Mouse (Mus musculus): ENCODE results near the gene Tmeff2. TPM values are rescaled to one million over a fixed set of nuclear protein-coding genes. Genes with fewer than 3 reads are reported as not detected.
"Not testable (repeated sequence)": the region's sequence is repeated elsewhere in the genome, so short reads cannot be mapped to it uniquely, and the experiment has no call there.

The Tmeff2 gene
- total RNA-seq (2021) (under 1 TPM; 0.34 to 0.52 TPM), polyA plus RNA-seq (2012; rRNA removed) (0.68 and 0.70 TPM in 2 replicates)
- long read RNA-seq, partial matches to known transcripts = 0 of 1 reads
- long read RNA-seq, other reads (novel, unspliced or antisense) = 1 of 1 reads

GRCm38 (mm10) chr1:50900386-50900785 is at the start of gene Tmeff2:
Gene Tmeff2 (plus strand): TSS chr1:50900647.
- H3K4me1 ChIP-seq (ENCODE audit: control insufficient read depth, insufficient read depth, low read length); H3K27ac ChIP-seq; H3K4me3 ChIP-seq; H3K79me2 ChIP-seq (replicated peaks; ENCODE audit: control insufficient read depth, insufficient read depth, low read length); H3K9ac ChIP-seq (ENCODE audit: low read depth, low read length); H3K27me3 ChIP-seq (ENCODE audit: control insufficient read depth, insufficient read depth, low read length); H3K36me3 ChIP-seq (ENCODE audit: control insufficient read depth, insufficient read depth, low read length); DNase-seq; intact Hi-C loops (cut with DNase I): not testable (repeated sequence)
- WGBS = 85% methylated on average over 9 of the region's 9 CpGs

- H3K4me1 ChIP-seq (ENCODE audit: control insufficient read depth, insufficient read depth, low read length) = no peaks in the 10 kb centered on the region
- no peaks in the 10 kb centered on the region for H3K36me3 ChIP-seq (ENCODE audit: control insufficient read depth, insufficient read depth, low read length)
- H3K79me2 ChIP-seq (replicated peaks; ENCODE audit: control insufficient read depth, insufficient read depth, low read length) = no peaks in the 10 kb centered on the region
- H3K27me3 ChIP-seq (ENCODE audit: control insufficient read depth, insufficient read depth, low read length) = no peaks in the 10 kb centered on the region
- no peak overlapping the region for H3K9ac ChIP-seq (ENCODE audit: low read depth, low read length)
- WGBS = 86% methylated on average over 2 of the region's 2 CpGs
- H3K4me3 ChIP-seq = no peak overlapping the region
- no peak overlapping the region for H3K27ac ChIP-seq
- intact Hi-C loops (cut with DNase I) = no loop called here
- no peak for TF ChIP-seq POLR2A (IDR thresholded peaks at IDR 0.05; ENCODE audit: insufficient read depth, low read depth, low read length)
- no peak for TF ChIP-seq EP300 (IDR thresholded peaks at IDR 0.05; ENCODE audit: insufficient read depth, low read depth, low read length)
- TF ChIP-seq CTCF (IDR thresholded peaks at IDR 0.05) = no peak
- DNase-seq = no peak
Observed at GRCm38 (mm10) chr1:50861515-50861914, 38.9 kb upstream of the Tmeff2 start.

- no peak overlapping the region for H3K9ac ChIP-seq (ENCODE audit: low read depth, low read length)
- H3K27ac ChIP-seq = no peak overlapping the region
- 77% methylated on average over 6 of the region's 6 CpGs for WGBS
- TF ChIP-seq POLR2A (IDR thresholded peaks at IDR 0.05; ENCODE audit: insufficient read depth, low read depth, low read length) (no peak), EP300 (IDR thresholded peaks at IDR 0.05; ENCODE audit: insufficient read depth, low read depth, low read length) (no peak), CTCF (IDR thresholded peaks at IDR 0.05) (no peak)
- H3K27me3 ChIP-seq (ENCODE audit: control insufficient read depth, insufficient read depth, low read length) = no peaks in the 10 kb centered on the region
- intact Hi-C loops (cut with DNase I) = no loop called here
- DNase-seq = no peak
- no peaks in the 10 kb centered on the region for H3K79me2 ChIP-seq (replicated peaks; ENCODE audit: control insufficient read depth, insufficient read depth, low read length)
- H3K4me3 ChIP-seq = no peak overlapping the region
- H3K36me3 ChIP-seq (ENCODE audit: control insufficient read depth, insufficient read depth, low read length) = no peaks in the 10 kb centered on the region
- no peaks in the 10 kb centered on the region for H3K4me1 ChIP-seq (ENCODE audit: control insufficient read depth, insufficient read depth, low read length)
Observed at GRCm38 (mm10) chr1:50897696-50898095, 2.8 kb upstream of the Tmeff2 start.

GRCm38 (mm10) chr1:50924838-50925355 is 24.4 kb downstream of the Tmeff2 start:
- H3K36me3 ChIP-seq (ENCODE audit: control insufficient read depth, insufficient read depth, low read length) = no peaks in the 10 kb centered on the region
- peaks cover 2% of the 10 kb centered on the region; the same call in 1 of the 2 replicates for H3K4me1 ChIP-seq (ENCODE audit: control insufficient read depth, insufficient read depth, low read length)
- H3K27ac ChIP-seq = no peak overlapping the region
- WGBS = 56% methylated on average over 5 of the region's 5 CpGs
- no peak overlapping the region for H3K4me3 ChIP-seq
- peaks cover 9% of the 10 kb centered on the region for H3K27me3 ChIP-seq (ENCODE audit: control insufficient read depth, insufficient read depth, low read length)
- H3K79me2 ChIP-seq (replicated peaks; ENCODE audit: control insufficient read depth, insufficient read depth, low read length) = no peaks in the 10 kb centered on the region
- intact Hi-C loops (cut with DNase I) = no loop called here
- no peak for DNase-seq
- TF ChIP-seq CTCF (IDR thresholded peaks at IDR 0.05) (no peak), POLR2A (IDR thresholded peaks at IDR 0.05; ENCODE audit: insufficient read depth, low read depth, low read length) (no peak), EP300 (IDR thresholded peaks at IDR 0.05; ENCODE audit: insufficient read depth, low read depth, low read length) (no peak)
- no peak overlapping the region for H3K9ac ChIP-seq (ENCODE audit: low read depth, low read length)

- H3K4me1 ChIP-seq (ENCODE audit: control insufficient read depth, insufficient read depth, low read length) = peaks cover 2% of the 10 kb centered on the region; the same call in 1 of the 2 replicates
- no peak for TF ChIP-seq CTCF (IDR thresholded peaks at IDR 0.05)
- TF ChIP-seq POLR2A (IDR thresholded peaks at IDR 0.05; ENCODE audit: insufficient read depth, low read depth, low read length) = no peak
- no peak for TF ChIP-seq EP300 (IDR thresholded peaks at IDR 0.05; ENCODE audit: insufficient read depth, low read depth, low read length)
- H3K4me3 ChIP-seq = no peak overlapping the region
- H3K27ac ChIP-seq = no peak overlapping the region
- DNase-seq = no peak
- H3K9ac ChIP-seq (ENCODE audit: low read depth, low read length) = no peak overlapping the region
- intact Hi-C loops (cut with DNase I) = no loop called here
- no peaks in the 10 kb centered on the region for H3K36me3 ChIP-seq (ENCODE audit: control insufficient read depth, insufficient read depth, low read length)
- H3K27me3 ChIP-seq (ENCODE audit: control insufficient read depth, insufficient read depth, low read length) = peaks cover 9% of the 10 kb centered on the region
- H3K79me2 ChIP-seq (replicated peaks; ENCODE audit: control insufficient read depth, insufficient read depth, low read length) = no peaks in the 10 kb centered on the region
- 21% methylated on average over 13 of the region's 13 CpGs for WGBS
Observed at GRCm38 (mm10) chr1:50925356-50925921, 25.0 kb downstream of the Tmeff2 start.

GRCm38 (mm10) chr1:50926374-50927060 is 26.1 kb downstream of the Tmeff2 start:
- Histone ChIP-seq H3K79me2 (replicated peaks; ENCODE audit: control insufficient read depth, insufficient read depth, low read length) (no peaks in the 10 kb centered on the region), H3K4me1 (ENCODE audit: control insufficient read depth, insufficient read depth, low read length) (peaks cover 2% of the 10 kb centered on the region; the same call in 1 of the 2 replicates), H3K9ac (ENCODE audit: low read depth, low read length) (peak overlapping the region; percentile 8), H3K27me3 (ENCODE audit: control insufficient read depth, insufficient read depth, low read length) (peaks cover 9% of the 10 kb centered on the region), H3K36me3 (ENCODE audit: control insufficient read depth, insufficient read depth, low read length) (no peaks in the 10 kb centered on the region), H3K4me3 (peak overlapping the region; percentile 48), H3K27ac (no peak overlapping the region)
- 2% methylated on average over 23 of the region's 23 CpGs for WGBS
- DNase-seq = peak in 1 of 2 experiments; percentile 17
- TF ChIP-seq CTCF (IDR thresholded peaks at IDR 0.05) (no peak), POLR2A (IDR thresholded peaks at IDR 0.05; ENCODE audit: insufficient read depth, low read depth, low read length) (no peak), EP300 (IDR thresholded peaks at IDR 0.05; ENCODE audit: insufficient read depth, low read depth, low read length) (no peak)
- intact Hi-C loops (cut with DNase I) = no loop called here

Data from heart, adult 2 months (tissue).